Mouse (Mus musculus): ENCODE measurements at regions not wholly inside any gene's neighbourhood (a gene's known extent, or its start where the extent isn't known, plus 50 kb on each side); places are given as distances from the start of the nearest gene placed in this dataset.
A peak's percentile ranks its signal among the peaks of the same experiment; 100 is the strongest.

DNA sequence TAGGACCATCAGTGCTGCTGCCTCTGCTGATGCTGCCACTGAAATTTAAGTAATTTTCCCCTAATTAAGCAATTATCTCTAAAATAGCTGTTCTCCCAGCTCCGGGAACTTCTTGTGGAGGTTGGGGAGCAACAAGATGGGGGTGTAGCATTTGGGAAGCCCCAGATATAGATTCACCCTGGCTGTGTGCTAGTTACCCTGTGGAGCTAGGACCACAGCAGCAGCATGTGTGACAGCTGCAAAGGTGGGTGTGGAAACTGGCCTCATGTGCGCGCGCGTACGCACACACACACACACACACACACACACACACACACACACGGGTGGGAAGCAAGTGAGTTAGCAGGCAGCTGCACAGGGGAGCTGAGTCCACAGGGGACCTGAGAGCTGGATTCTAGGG lies 126.2 kb upstream of the Sdk2 start:
- H3K9ac ChIP-seq (ENCODE audit: low read depth, low read length) = no peak overlapping the region
- 85% methylated on average over 7 of the region's 7 CpGs for WGBS

DNA sequence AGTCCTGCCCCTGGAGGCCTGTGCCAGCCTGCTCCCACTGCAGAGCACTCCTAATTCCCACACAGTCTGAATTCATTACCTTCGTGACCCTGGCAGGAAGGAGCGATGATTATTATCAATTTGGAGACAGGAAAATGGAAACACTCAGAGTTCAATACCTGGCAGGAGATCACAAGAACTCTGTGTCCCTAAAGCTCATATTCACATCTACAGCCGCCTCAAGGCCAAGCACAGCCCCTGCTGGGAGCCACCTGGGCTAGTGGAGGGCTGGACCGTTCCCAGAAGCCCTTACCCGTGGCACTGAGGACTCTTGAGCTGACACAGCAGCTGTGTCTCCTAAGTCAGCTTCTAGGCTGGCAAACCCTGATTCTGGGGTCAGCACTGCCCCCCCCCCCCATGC lies 124.8 kb upstream of the Sdk2 start:
- H3K4me3 ChIP-seq (ENCODE audit: low read length) = no peak overlapping the region
- H3K9ac ChIP-seq (ENCODE audit: low read depth, low read length) = no peak overlapping the region
- H3K4me2 ChIP-seq (replicated peaks; ENCODE audit: low read depth, low read length) = no peak overlapping the region
- 68% methylated on average over 5 of the region's 5 CpGs for WGBS
- no peak for ATAC-seq (ENCODE audit: low FRiP score, low TSS enrichment)
- no peaks in the 10 kb centered on the region for H3K4me1 ChIP-seq (ENCODE audit: control insufficient read depth, insufficient read depth, low read length)
- H3K9me3 ChIP-seq (ENCODE audit: control insufficient read depth, low read length) = peaks cover 7% of the 10 kb centered on the region
- no peaks in the 10 kb centered on the region for H3K36me3 ChIP-seq (ENCODE audit: control insufficient read depth, insufficient read depth, low read length)
- H3K27ac ChIP-seq (ENCODE audit: low read depth, low read length) = no peak overlapping the region
- H3K27me3 ChIP-seq (ENCODE audit: control insufficient read depth, insufficient read depth, low read length) = no peaks in the 10 kb centered on the region

More for the DNA sequence above, 126.2 kb upstream of the Sdk2 start:
- no peak for ATAC-seq (ENCODE audit: low FRiP score, low TSS enrichment)
- H3K27ac ChIP-seq (ENCODE audit: low read depth, low read length) = no peak overlapping the region
- no peaks in the 10 kb centered on the region for H3K27me3 ChIP-seq (ENCODE audit: control insufficient read depth, insufficient read depth, low read length)
- H3K4me3 ChIP-seq (ENCODE audit: low read length) = no peak overlapping the region
- peaks cover 7% of the 10 kb centered on the region for H3K9me3 ChIP-seq (ENCODE audit: control insufficient read depth, low read length)
- H3K4me1 ChIP-seq (ENCODE audit: control insufficient read depth, insufficient read depth, low read length) = no peaks in the 10 kb centered on the region
- H3K36me3 ChIP-seq (ENCODE audit: control insufficient read depth, insufficient read depth, low read length) = no peaks in the 10 kb centered on the region
- H3K4me2 ChIP-seq (replicated peaks; ENCODE audit: low read depth, low read length) = no peak overlapping the region

DNA sequence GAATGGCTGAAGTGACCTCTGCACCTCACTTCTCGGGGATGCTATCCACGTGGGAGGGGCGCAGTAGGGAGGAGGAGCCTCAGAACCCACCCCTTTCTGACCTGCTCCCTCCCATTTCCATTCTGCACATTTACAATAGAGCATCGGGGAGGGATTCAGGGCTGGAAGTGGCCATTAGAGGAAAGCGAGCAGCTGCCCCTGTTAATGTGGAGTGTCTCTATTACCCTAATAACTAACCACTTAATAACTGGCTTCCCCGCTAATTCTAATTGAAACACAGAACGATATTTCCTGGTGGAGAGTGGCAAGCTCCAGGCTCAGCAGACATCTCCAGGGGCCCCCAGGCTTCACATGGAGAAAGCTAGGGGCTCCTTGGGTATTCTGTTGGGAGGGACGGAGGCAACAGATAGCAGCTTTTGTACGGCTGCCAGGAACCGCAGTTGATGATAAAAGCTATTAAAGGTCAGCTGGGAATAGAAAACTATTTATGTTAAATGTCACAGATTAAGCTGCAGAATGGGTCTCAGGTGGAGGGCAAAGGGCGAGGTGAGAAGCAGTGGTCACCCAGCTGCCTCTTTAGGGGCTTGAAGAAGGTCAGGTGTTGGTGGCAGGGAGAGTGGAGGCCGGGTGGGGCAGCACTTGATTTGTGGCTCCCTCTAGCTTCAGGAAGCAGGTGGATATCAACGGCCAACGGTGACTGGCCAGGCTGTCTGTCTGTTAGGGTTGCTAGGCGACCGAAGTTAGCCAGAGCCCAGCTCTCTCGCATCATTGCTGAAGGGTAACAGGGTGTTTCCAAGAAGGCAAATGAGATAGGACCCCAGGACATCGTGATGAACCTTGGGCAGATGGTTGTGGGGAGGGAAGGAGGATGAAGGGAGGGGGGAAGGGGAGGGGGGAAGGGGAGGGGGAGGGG lies 118.4 kb upstream of the Sdk2 start:
- Histone ChIP-seq H3K9me3 (ENCODE audit: control insufficient read depth, low read length) (peaks cover under 1% of the 10 kb centered on the region; the same call in 1 of the 2 replicates), H3K36me3 (ENCODE audit: control insufficient read depth, insufficient read depth, low read length) (no peaks in the 10 kb centered on the region), H3K4me1 (ENCODE audit: control insufficient read depth, insufficient read depth, low read length) (0 out of 2 replicates have a peak, but pooled peaks cover 5% of the 10 kb centered on the region), H3K27ac (ENCODE audit: low read depth, low read length) (no peak overlapping the region), H3K9ac (ENCODE audit: low read depth, low read length) (no peak overlapping the region), H3K27me3 (ENCODE audit: control insufficient read depth, insufficient read depth, low read length) (no peaks in the 10 kb centered on the region), H3K4me2 (replicated peaks; ENCODE audit: low read depth, low read length) (no peak overlapping the region), H3K4me3 (ENCODE audit: low read length) (no peak overlapping the region)
- 33% methylated on average over 18 of the region's 18 CpGs for WGBS
- peak; percentile 85 for ATAC-seq (ENCODE audit: low FRiP score, low TSS enrichment)

DNA sequence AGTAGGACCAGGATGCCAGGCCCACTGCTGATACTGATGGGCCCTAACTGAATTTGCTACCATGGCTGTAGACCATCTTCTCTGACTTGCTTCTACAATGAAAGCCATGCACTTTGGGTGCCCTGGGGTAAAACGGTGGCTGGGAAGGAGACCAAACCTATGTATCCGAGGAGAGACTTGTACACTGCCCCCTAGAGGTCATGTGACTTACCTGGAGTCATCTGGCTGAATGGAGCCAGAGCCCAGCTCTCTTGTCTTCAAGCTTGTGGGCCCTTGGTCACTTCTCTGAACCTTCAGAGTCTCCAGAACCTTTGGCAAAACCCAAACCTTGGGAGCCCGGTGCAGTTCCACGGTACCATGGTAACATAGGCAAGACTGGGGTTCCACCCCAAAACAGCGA lies 117.6 kb upstream of the Sdk2 start:
- Histone ChIP-seq H3K4me3 (ENCODE audit: low read length) (no peak overlapping the region), H3K9ac (ENCODE audit: low read depth, low read length) (no peak overlapping the region), H3K27me3 (ENCODE audit: control insufficient read depth, insufficient read depth, low read length) (no peaks in the 10 kb centered on the region), H3K27ac (ENCODE audit: low read depth, low read length) (no peak overlapping the region), H3K36me3 (ENCODE audit: control insufficient read depth, insufficient read depth, low read length) (no peaks in the 10 kb centered on the region), H3K4me2 (replicated peaks; ENCODE audit: low read depth, low read length) (no peak overlapping the region), H3K4me1 (ENCODE audit: control insufficient read depth, insufficient read depth, low read length) (0 out of 2 replicates have a peak, but pooled peaks cover 5% of the 10 kb centered on the region), H3K9me3 (ENCODE audit: control insufficient read depth, low read length) (no peaks in the 10 kb centered on the region)
- ATAC-seq (ENCODE audit: low FRiP score, low TSS enrichment) = no peak
- WGBS = 80% methylated on average over 5 of the region's 5 CpGs

DNA sequence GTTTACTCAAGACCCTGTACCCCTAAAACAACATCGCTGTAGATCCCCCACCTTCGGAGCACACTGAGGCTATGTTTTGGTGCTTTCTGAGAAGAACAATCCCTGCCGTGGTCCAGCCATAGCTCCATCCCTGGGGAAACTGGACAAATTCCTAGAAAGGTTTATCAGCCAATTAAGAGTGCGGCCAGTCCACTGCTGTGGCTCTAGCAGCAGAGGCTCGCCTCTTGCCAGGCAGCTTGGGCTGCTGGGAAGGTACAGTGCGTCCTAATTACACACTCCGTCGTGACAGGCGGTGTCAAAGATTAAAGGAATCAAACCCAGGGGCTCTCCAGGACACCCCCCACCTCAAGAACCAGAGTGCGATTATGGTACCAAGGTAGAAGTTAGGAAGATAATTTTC lies 116.4 kb upstream of the Sdk2 start:
- ATAC-seq (ENCODE audit: low FRiP score, low TSS enrichment) = no peak
- Histone ChIP-seq H3K9me3 (ENCODE audit: control insufficient read depth, low read length) (no peaks in the 10 kb centered on the region), H3K4me2 (replicated peaks; ENCODE audit: low read depth, low read length) (no peak overlapping the region), H3K27me3 (ENCODE audit: control insufficient read depth, insufficient read depth, low read length) (no peaks in the 10 kb centered on the region), H3K27ac (ENCODE audit: low read depth, low read length) (no peak overlapping the region), H3K4me1 (ENCODE audit: control insufficient read depth, insufficient read depth, low read length) (peaks cover 11% of the 10 kb centered on the region), H3K36me3 (ENCODE audit: control insufficient read depth, insufficient read depth, low read length) (no peaks in the 10 kb centered on the region), H3K4me3 (ENCODE audit: low read length) (no peak overlapping the region), H3K9ac (ENCODE audit: low read depth, low read length) (no peak overlapping the region)
- 92% methylated on average over 10 of the region's 10 CpGs for WGBS

DNA sequence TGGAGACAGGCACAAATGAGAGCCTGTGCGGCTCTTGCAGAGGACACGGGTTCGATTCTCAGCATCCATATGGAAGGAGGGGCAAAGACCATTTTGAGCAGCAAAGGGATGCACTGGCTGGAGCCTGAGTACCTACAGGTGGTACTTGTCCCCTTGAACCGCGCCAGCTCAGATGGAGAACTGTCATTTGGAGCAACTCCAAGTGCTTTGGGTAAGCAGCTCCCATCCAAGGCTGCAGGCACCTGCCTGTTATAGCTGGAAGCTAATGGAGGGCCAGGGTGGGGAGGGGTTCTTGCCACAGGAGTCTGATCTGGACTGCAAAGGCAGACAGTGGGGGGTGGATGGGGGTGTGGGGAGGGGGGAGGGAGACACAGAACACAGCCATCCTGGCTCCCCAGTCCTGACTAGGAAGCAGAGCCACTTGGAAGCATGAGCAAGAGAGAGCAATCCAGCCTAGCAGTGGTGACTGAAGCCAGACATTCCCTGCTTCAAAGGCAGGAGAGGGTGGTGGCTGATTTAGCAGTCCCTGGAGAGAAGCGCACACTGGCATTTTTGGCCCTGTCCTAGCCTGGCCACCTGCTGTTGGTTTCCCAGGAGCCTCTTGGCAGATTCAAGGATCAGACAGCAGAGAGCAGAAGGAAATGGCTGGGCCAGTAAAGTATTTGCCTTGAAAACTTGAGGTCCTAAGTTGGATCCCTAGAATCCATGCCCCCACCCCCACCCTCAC lies 112.1 kb upstream of the Sdk2 start:
- no peaks in the 10 kb centered on the region for H3K36me3 ChIP-seq (ENCODE audit: control insufficient read depth, insufficient read depth, low read length)
- H3K4me1 ChIP-seq (ENCODE audit: control insufficient read depth, insufficient read depth, low read length) = peaks cover 13% of the 10 kb centered on the region
- no peak overlapping the region for H3K27ac ChIP-seq (ENCODE audit: low read depth, low read length)
- no peak overlapping the region for H3K4me2 ChIP-seq (replicated peaks; ENCODE audit: low read depth, low read length)
- WGBS = 74% methylated on average over 6 of the region's 6 CpGs
- H3K27me3 ChIP-seq (ENCODE audit: control insufficient read depth, insufficient read depth, low read length) = 0 out of 2 replicates have a peak, but pooled peaks cover under 1% of the 10 kb centered on the region
- H3K9ac ChIP-seq (ENCODE audit: low read depth, low read length) = no peak overlapping the region
- H3K9me3 ChIP-seq (ENCODE audit: control insufficient read depth, low read length) = no peaks in the 10 kb centered on the region
- ATAC-seq (ENCODE audit: low FRiP score, low TSS enrichment) = peak; percentile 15; the same call in 1 of the 2 replicates
- H3K4me3 ChIP-seq (ENCODE audit: low read length) = no peak overlapping the region

DNA sequence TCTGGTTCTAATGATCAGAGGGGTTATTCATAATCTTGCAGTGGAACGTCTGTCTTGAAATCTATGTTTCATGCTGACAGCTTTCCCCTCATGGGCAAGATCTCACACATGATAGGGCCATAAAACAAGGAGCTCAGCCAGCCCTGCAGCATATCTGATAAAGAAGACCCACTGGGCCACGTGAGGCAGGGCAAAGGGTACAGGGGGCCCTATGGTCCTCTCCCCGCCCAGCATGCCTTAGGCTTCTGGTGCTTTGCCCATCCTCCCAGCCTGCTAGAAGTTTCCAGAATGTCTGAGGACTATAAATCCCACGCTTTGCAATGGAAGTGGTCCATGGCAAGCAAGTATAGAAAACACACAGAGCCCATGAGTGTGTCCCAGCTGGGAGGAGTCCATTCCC lies 110.9 kb upstream of the Sdk2 start:
- no peak overlapping the region for H3K4me2 ChIP-seq (replicated peaks; ENCODE audit: low read depth, low read length)
- no peaks in the 10 kb centered on the region for H3K36me3 ChIP-seq (ENCODE audit: control insufficient read depth, insufficient read depth, low read length)
- ATAC-seq (ENCODE audit: low FRiP score, low TSS enrichment) = peak; percentile 34; the same call in 1 of the 2 replicates
- WGBS = 43% methylated on average over 4 of the region's 4 CpGs
- H3K4me3 ChIP-seq (ENCODE audit: low read length) = no peak overlapping the region
- peaks cover 13% of the 10 kb centered on the region for H3K4me1 ChIP-seq (ENCODE audit: control insufficient read depth, insufficient read depth, low read length)
- no peak overlapping the region for H3K9ac ChIP-seq (ENCODE audit: low read depth, low read length)
- 0 out of 2 replicates have a peak, but pooled peaks cover 4% of the 10 kb centered on the region for H3K27me3 ChIP-seq (ENCODE audit: control insufficient read depth, insufficient read depth, low read length)
- H3K27ac ChIP-seq (ENCODE audit: low read depth, low read length) = no peak overlapping the region
- H3K9me3 ChIP-seq (ENCODE audit: control insufficient read depth, low read length) = no peaks in the 10 kb centered on the region

DNA sequence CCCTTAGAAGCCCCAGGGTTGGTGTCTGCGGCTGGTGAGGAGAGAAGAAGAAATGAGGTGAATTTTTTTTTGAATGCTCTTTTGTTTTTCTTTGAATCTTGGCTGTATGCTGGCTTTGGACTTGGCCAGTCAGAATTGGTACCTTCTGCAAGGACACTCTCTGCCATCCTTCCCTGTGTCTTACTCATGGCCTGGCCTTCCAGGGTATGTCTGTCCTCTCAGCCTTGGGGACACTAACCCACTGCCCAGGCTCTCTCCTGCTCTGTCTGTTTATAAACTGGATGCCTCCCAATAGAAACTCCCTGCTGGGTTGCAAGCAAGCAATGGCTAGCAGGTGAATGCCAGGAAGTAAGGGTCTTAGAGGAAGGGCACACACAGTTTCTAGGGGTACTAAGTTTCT lies 110.4 kb upstream of the Sdk2 start:
- H3K9me3 ChIP-seq (ENCODE audit: control insufficient read depth, low read length) = no peaks in the 10 kb centered on the region
- H3K4me1 ChIP-seq (ENCODE audit: control insufficient read depth, insufficient read depth, low read length) = peaks cover 13% of the 10 kb centered on the region
- H3K27ac ChIP-seq (ENCODE audit: low read depth, low read length) = no peak overlapping the region
- no peak overlapping the region for H3K9ac ChIP-seq (ENCODE audit: low read depth, low read length)
- H3K27me3 ChIP-seq (ENCODE audit: control insufficient read depth, insufficient read depth, low read length) = 0 out of 2 replicates have a peak, but pooled peaks cover 4% of the 10 kb centered on the region
- H3K4me3 ChIP-seq (ENCODE audit: low read length) = no peak overlapping the region
- WGBS = 89% methylated on average over 1 of the region's 1 CpGs
- no peak overlapping the region for H3K4me2 ChIP-seq (replicated peaks; ENCODE audit: low read depth, low read length)
- ATAC-seq (ENCODE audit: low FRiP score, low TSS enrichment) = no peak
- H3K36me3 ChIP-seq (ENCODE audit: control insufficient read depth, insufficient read depth, low read length) = no peaks in the 10 kb centered on the region

All from kidney, embryonic 14.5 days (tissue).